Mouse (Mus musculus) midbrain, embryonic 15.5 days (tissue): Measurements from ENCODE around the gene Ccin. TPM values are rescaled to one million over a fixed set of nuclear protein-coding genes. Genes with fewer than 3 reads are reported as not detected.

ENCODE experiments used
- ATAC-seq: fragments of 200-750 bp; cut with Nextera tagmentation; replicated peaks from 2 replicates; pipeline ENCODE4 v1.8.0; 2017; ENCODE audit warnings: moderate TSS enrichment
- H3K27ac ChIP-seq: fragments of 300-500 bp; sonication (generic); 2 replicates; pipeline ENCODE4 v1.5.1; 2015; ENCODE audit warnings: mild to moderate bottlenecking, inconsistent platforms
- H3K27me3 ChIP-seq: fragments of 300-500 bp; sonication (generic); replicated peaks from 2 replicates; pipeline ENCODE4 v1.6.1; 2015; ENCODE audit warnings: inconsistent platforms
- H3K36me3 ChIP-seq: fragments of 300-500 bp; sonication (generic); replicated peaks from 2 replicates; pipeline ENCODE4 v1.6.1; 2015; ENCODE audit warnings: inconsistent platforms
- H3K4me1 ChIP-seq: fragments of 300-500 bp; sonication (generic); 2 replicates; pipeline ENCODE4 v1.6.1; 2015; ENCODE audit warnings: inconsistent platforms
- H3K4me2 ChIP-seq: fragments of 300-500 bp; sonication (generic); 2 replicates; pipeline ENCODE4 v1.6.1; 2015; ENCODE audit warnings: inconsistent platforms, mild to moderate bottlenecking, moderate library complexity
- H3K4me3 ChIP-seq: fragments of 300-500 bp; sonication (generic); 2 replicates; pipeline ENCODE4 v1.5.1; 2015; ENCODE audit warnings: mild to moderate bottlenecking, inconsistent platforms
- H3K9ac ChIP-seq: fragments of 300-500 bp; sonication (generic); 2 replicates; pipeline ENCODE4 v1.6.1; 2015; ENCODE audit warnings: mild to moderate bottlenecking, inconsistent platforms
- H3K9me3 ChIP-seq: fragments of 300-500 bp; sonication (generic); 2 replicates; pipeline ENCODE4 v1.6.1; 2016; ENCODE audit warnings: inconsistent platforms
- WGBS: fragments of 180-500 bp; shearing (Covaris S2); methylation state at CpG from one replicate; pipeline ENCODE4 v1.1.7; 2015; ENCODE audit warnings: mixed read lengths; 5-methylcytosine and 5-hydroxymethylcytosine counted together
- polyA plus RNA-seq: library from polyadenylated mRNA; unstranded; fragments of >200 nt; fragmentation: Nextera tagmentation; extraction: Ambion mirVana; gene quantifications from 2 replicates; pipeline ENCODE4 v1.2.1, GENCODE M21; 2015

The Ccin gene
- polyA plus RNA-seq, 1 experiment from 2014 or later: not detected

- H3K9me3 ChIP-seq: no peaks in the 10 kb centered on the region
- H3K27ac ChIP-seq: no peak overlapping the region
- no peak overlapping the region for H3K9ac ChIP-seq
- H3K4me1 ChIP-seq: peaks cover 14% of the 10 kb centered on the region
- no peak overlapping the region for H3K4me2 ChIP-seq
- H3K36me3 ChIP-seq: peaks cover 54% of the 10 kb centered on the region
- no peak for ATAC-seq
- 97% methylated on average over 6 of the region's 6 CpGs for WGBS
- no peak overlapping the region for H3K4me3 ChIP-seq
- peaks cover 54% of the 10 kb centered on the region for H3K27me3 ChIP-seq
Measured at GRCm38 (mm10) chr4:44024241-44024640, 41.0 kb downstream of the Ccin start.

DNA sequence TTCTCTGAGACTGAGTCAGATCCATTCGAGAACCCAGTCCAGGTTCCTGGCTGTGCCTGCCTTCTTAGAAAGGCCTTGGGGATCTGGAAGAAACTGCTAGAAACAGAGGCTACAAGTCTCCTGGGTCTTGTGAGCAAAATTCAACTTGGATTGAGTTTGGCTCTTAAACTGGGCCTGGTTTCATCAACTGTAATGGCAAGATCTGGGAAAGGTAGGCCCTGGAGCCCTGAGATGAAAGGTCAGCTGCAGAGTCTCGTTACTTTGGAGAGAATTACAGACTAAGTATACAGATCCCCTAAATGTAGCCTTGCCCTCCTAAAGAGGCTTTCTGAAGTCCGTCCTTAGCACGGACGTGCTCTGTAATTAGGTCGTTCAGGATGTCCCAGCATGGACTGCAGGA is 42.3 kb downstream of the Ccin start:
- H3K36me3 ChIP-seq: peaks cover 52% of the 10 kb centered on the region
- H3K4me2 ChIP-seq: no peak overlapping the region
- H3K9me3 ChIP-seq: no peaks in the 10 kb centered on the region
- H3K4me3 ChIP-seq: no peak overlapping the region
- peaks cover 60% of the 10 kb centered on the region for H3K27me3 ChIP-seq
- H3K9ac ChIP-seq: no peak overlapping the region
- 92% methylated on average over 6 of the region's 6 CpGs for whole genome bisulfite sequencing
- H3K4me1 ChIP-seq: peaks cover 16% of the 10 kb centered on the region
- ATAC-seq: no peak
- H3K27ac ChIP-seq: no peak overlapping the region

DNA sequence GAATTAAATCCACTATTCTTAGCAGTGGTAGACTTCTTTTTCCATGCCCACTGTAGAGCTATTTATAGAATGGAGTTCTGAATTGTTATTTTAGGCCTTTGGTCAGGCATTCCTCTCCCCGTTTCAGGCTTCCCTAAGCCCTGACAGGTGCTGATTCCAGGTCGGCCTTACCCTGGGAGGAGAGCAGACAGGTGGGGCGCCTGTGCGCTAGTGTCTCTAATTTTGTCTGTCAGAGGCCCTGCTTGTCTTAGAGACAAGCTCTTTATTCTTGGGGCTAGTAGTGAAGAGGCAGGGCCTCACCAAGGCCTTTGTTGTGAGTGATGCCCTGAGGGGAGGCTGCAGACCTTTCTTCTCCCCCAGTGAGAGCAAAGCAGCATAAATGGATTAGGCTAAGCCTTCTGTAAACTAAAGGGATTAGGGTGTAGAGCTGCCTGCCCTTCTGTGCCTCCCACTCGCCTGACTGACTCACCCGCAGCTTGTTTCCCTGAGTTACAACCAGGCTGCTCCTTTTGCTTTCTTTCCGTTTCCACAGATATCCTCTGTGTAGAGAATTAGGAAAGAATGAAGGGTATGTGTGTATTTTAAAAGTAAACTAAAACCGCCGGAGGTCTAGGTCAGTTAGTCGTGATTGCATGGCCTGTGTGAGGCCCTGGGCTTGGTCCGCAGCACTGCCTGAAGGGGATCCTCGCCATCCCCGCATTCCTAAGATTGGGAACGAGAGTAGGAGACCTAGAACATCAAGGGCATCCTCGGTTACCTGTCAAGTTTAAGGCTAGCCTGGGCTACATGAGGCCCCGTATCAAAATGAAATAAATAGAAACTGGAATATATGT is 45.2 kb downstream of the Ccin start:
- Histone ChIP-seq H3K27me3 (peaks cover 70% of the 10 kb centered on the region), H3K27ac (no peak overlapping the region), H3K4me2 (no peak overlapping the region), H3K9ac (no peak overlapping the region), H3K4me3 (no peak overlapping the region), H3K9me3 (no peaks in the 10 kb centered on the region), H3K36me3 (peaks cover 52% of the 10 kb centered on the region), H3K4me1 (peaks cover 16% of the 10 kb centered on the region)
- ATAC-seq: peak; percentile 69
- WGBS: 15% methylated on average over 16 of the region's 16 CpGs

- H3K36me3 ChIP-seq: peaks cover 47% of the 10 kb centered on the region
- no peaks in the 10 kb centered on the region for H3K9me3 ChIP-seq
- H3K4me2 ChIP-seq: no peak overlapping the region
- no peak overlapping the region for H3K9ac ChIP-seq
- peaks cover 16% of the 10 kb centered on the region for H3K4me1 ChIP-seq
- H3K4me3 ChIP-seq: no peak overlapping the region
- H3K27ac ChIP-seq: no peak overlapping the region
- no peak for ATAC-seq
- WGBS: 80% methylated on average over 15 of the region's 15 CpGs
- peaks cover 67% of the 10 kb centered on the region for H3K27me3 ChIP-seq
Measured at GRCm38 (mm10) chr4:44029661-44030066, 46.4 kb downstream of the Ccin start.

DNA sequence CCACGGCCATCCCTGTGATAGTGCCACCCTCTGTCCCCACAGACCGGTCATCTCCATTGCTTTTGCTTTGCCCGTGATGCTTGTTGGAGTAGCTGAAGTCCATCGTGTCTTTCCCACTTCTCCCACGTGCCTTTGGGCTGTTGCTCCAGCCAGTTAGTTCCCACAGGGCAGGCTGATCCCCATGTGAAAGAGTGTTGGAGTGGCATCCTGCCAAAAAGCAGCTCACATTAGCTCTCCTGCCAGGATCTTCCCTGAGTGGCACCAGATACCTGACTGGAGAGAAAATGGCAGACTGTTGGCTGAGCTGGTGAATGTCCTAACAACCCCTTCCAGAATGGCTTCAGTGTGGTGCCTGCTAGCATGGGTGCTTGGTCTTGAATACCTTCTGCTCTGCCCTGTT is 48.2 kb downstream of the Ccin start:
- Histone ChIP-seq H3K4me2 (no peak overlapping the region), H3K4me1 (peaks cover 16% of the 10 kb centered on the region), H3K9ac (no peak overlapping the region), H3K9me3 (no peaks in the 10 kb centered on the region), H3K36me3 (peaks cover 34% of the 10 kb centered on the region), H3K4me3 (no peak overlapping the region), H3K27ac (no peak overlapping the region), H3K27me3 (peaks cover 69% of the 10 kb centered on the region)
- WGBS: 76% methylated on average over 5 of the region's 5 CpGs
- no peak for ATAC-seq

Other genes starting within 250 kb of the Ccin start
- gene Olfr159, start 212.5 kb upstream of the Ccin start, polyA plus RNA-seq: not detected in 2 replicates
- gene Olfr156, start 159.6 kb upstream of the Ccin start, polyA plus RNA-seq: not detected in 2 replicates
- gene Olfr157, start 143.3 kb upstream of the Ccin start, polyA plus RNA-seq: not detected in 2 replicates
- gene Olfr155, start 131.9 kb upstream of the Ccin start, polyA plus RNA-seq: not detected in 2 replicates
- 6.7 and 7.0 TPM in 2 replicates for gene Reck, start 108.0 kb upstream of the Ccin start, polyA plus RNA-seq
- gene Glipr2, start 26.1 kb upstream of the Ccin start, polyA plus RNA-seq: 28.6 and 29.2 TPM in 2 replicates
- gene Clta, start 21.0 kb downstream of the Ccin start, polyA plus RNA-seq: 331 and 334 TPM in 2 replicates
- gene Gne, start 100.7 kb downstream of the Ccin start, polyA plus RNA-seq: 25.5 and 29.3 TPM in 2 replicates